Mouse (Mus musculus): ENCODE data around the gene Iapp. TPM values are rescaled to one million over a fixed set of nuclear protein-coding genes. Genes with fewer than 3 reads are reported as not detected.
"Not testable (repeated sequence)": the region's sequence is repeated elsewhere in the genome, so short reads cannot be mapped to it uniquely, and the experiment has no call there.

Gene Iapp
- polyA plus RNA-seq, 1 experiment, result not detected

DNA sequence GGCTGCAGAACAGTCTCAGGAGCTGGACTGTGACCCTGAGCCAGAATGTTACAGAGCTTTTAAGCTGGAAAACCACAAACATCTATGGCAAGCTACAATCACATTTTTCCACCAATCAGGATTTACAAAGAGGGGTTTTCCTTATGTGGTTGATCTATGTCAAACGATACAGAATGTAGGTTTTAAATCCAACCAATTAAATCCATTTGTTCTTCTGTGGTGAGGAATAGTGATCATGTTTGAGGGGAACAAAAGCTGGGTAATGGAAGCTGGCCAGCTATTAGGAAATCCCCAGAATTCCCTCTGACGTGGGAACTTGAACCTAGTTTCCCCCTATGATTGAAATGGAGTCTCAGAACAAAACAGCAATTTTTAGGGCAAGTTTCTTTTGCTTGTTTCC lies 40.7 kb downstream of the Iapp start:
- Histone ChIP-seq H3K4me1 (ENCODE audit: control insufficient read depth, insufficient read depth, low read length) (no peaks in the 10 kb centered on the region), H3K4me3 (ENCODE audit: insufficient read depth, low read length) (no peak overlapping the region), H3K27ac (ENCODE audit: insufficient read depth, low read length) (no peak overlapping the region)
- TF ChIP-seq POLR2A (IDR thresholded peaks at IDR 0.05; ENCODE audit: extremely low read depth, insufficient read depth, low read length), result no peak
- no peak for TF ChIP-seq CTCF (IDR thresholded peaks at IDR 0.05; ENCODE audit: extremely low read depth, insufficient read depth, low read length)

DNA sequence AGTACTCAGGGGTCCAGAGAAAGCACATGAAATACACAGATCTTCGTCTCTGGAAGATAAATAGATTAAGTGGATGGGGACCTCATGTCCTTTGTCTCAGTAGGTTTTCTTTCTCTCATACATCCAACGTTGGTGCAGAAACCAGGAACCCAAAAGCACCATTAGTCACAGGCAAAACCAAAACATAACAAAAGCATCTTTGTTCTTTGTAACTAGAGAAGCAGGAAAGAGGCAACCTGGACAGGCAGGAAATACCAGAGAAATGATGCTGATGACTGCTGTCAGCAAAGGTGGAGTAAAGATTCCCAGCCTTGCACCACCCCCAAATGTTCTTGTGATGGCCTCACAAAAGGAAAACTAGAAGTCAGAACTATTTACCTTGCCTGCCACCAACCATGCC lies 41.4 kb downstream of the Iapp start:
- no peaks in the 10 kb centered on the region for H3K4me1 ChIP-seq (ENCODE audit: control insufficient read depth, insufficient read depth, low read length)
- H3K27ac ChIP-seq (ENCODE audit: insufficient read depth, low read length), result no peak overlapping the region
- H3K4me3 ChIP-seq (ENCODE audit: insufficient read depth, low read length), result no peak overlapping the region
- no peak for TF ChIP-seq POLR2A (IDR thresholded peaks at IDR 0.05; ENCODE audit: extremely low read depth, insufficient read depth, low read length)
- no peak for TF ChIP-seq CTCF (IDR thresholded peaks at IDR 0.05; ENCODE audit: extremely low read depth, insufficient read depth, low read length)

- 0 out of 2 replicates have a peak, but pooled peaks cover 1% of the 10 kb centered on the region for H3K4me1 ChIP-seq (ENCODE audit: control insufficient read depth, insufficient read depth, low read length)
- peak; percentile 56 for TF ChIP-seq CTCF (IDR thresholded peaks at IDR 0.05; ENCODE audit: extremely low read depth, insufficient read depth, low read length)
- TF ChIP-seq POLR2A (IDR thresholded peaks at IDR 0.05; ENCODE audit: extremely low read depth, insufficient read depth, low read length), result no peak
- no peak overlapping the region for H3K27ac ChIP-seq (ENCODE audit: insufficient read depth, low read length)
- H3K4me3 ChIP-seq (ENCODE audit: insufficient read depth, low read length), result no peak overlapping the region
Measured at GRCm38 (mm10) chr6:142343561-142343960, 45.3 kb downstream of the Iapp start.

GRCm38 (mm10) chr6:142345440-142346038 lies 47.3 kb downstream of the Iapp start, which contains the start of gene Pyroxd1:
Gene Pyroxd1 (plus strand): TSS chr6:142345654.
- 0 out of 2 replicates have a peak, but pooled peaks cover 1% of the 10 kb centered on the region for H3K4me1 ChIP-seq (ENCODE audit: control insufficient read depth, insufficient read depth, low read length)
- TF ChIP-seq POLR2A (IDR thresholded peaks at IDR 0.05; ENCODE audit: extremely low read depth, insufficient read depth, low read length), result peak; percentile 46; the same call in 1 of the 2 replicates
- TF ChIP-seq CTCF (IDR thresholded peaks at IDR 0.05; ENCODE audit: extremely low read depth, insufficient read depth, low read length), result no peak
- peak within 1 kb of the TSS; percentile 84 for H3K27ac ChIP-seq (ENCODE audit: insufficient read depth, low read length)
- H3K4me3 ChIP-seq (ENCODE audit: insufficient read depth, low read length), result peak within 1 kb of the TSS; percentile 67

DNA sequence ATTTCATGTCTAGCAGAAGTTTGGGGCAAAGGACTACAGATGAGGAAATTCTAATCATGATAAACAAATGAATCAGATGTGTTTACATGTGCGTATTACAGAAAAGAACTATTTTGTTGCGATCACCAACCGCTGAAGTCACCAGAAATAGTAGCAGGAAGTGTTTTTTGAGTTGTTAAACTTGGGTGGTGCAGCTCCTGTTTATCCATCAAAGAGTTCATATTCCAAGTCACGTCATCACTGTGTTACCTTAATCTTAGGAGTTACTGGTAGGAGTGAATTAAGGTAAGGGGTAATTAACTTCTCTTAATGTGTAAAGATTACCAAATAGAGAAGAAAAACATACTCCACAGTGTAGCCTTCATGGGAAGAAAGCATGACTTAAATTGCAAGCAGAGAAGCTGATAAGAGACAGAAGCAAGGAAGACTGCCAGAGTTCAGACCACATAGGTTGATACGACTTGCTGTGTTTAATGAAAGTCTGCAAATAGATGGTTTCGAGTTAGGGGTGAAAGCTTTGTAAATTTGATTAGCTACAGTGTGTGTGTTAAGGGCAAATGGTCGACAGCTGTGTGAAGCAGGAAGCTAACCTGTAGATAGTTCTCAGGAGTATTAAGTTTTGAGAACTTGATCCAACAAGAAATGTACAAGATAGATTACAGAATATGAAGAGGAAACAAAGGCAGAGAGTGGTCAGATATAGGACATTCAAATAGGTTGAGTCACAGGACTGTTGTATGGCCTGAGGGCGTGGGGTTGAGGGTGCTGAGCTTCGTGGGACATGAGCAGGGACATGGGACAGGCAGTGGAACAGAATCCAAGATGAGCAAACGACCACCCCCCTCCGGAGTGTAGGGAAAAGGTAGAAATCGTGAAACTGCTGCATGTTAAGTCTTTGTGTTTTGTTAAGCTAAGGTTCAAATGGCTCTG lies 48.2 kb downstream of the Iapp start:
- Histone ChIP-seq H3K27ac (ENCODE audit: insufficient read depth, low read length) (no peak overlapping the region), H3K4me3 (ENCODE audit: insufficient read depth, low read length) (peak overlapping the region; percentile 67), H3K4me1 (ENCODE audit: control insufficient read depth, insufficient read depth, low read length) (0 out of 2 replicates have a peak, but pooled peaks cover 1% of the 10 kb centered on the region)
- TF ChIP-seq CTCF (IDR thresholded peaks at IDR 0.05; ENCODE audit: extremely low read depth, insufficient read depth, low read length) (no peak), POLR2A (IDR thresholded peaks at IDR 0.05; ENCODE audit: extremely low read depth, insufficient read depth, low read length) (no peak)

- Histone ChIP-seq H3K4me1 (ENCODE audit: control insufficient read depth, insufficient read depth, low read length) (0 out of 2 replicates have a peak, but pooled peaks cover 1% of the 10 kb centered on the region), H3K27ac (ENCODE audit: insufficient read depth, low read length) (no peak overlapping the region), H3K4me3 (ENCODE audit: insufficient read depth, low read length) (no peak overlapping the region)
- TF ChIP-seq CTCF (IDR thresholded peaks at IDR 0.05; ENCODE audit: extremely low read depth, insufficient read depth, low read length), result no peak
- no peak for TF ChIP-seq POLR2A (IDR thresholded peaks at IDR 0.05; ENCODE audit: extremely low read depth, insufficient read depth, low read length)
Measured at GRCm38 (mm10) chr6:142347431-142348385, 49.5 kb downstream of the Iapp start.

DNA sequence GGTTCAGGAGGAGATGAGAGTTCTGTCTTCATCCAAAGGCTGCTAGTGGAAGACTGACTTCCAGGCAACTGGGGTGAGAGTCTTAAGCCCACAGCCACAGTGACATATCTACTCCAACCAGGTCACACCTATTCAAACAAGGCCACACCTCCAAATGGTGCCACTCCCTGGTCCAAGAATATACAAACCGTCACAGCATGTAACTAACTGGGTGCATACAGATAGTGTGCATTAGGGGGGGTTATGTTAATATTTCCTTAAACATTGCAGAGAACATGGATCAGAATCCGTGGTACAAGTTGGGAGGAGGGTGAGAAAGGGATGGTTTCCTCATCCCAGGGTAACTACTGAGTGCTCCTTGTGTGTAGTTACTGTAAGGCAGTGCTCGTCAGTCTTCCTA lies 53.9 kb downstream of the Iapp start:
- not testable (repeated sequence) for H3K4me3 ChIP-seq (ENCODE audit: insufficient read depth, low read length); H3K27ac ChIP-seq (ENCODE audit: insufficient read depth, low read length); H3K4me1 ChIP-seq (ENCODE audit: control insufficient read depth, insufficient read depth, low read length)

Other genes with a start within 250 kb of the Iapp start
- gene Slco1a6, start 89.9 kb upstream of the Iapp start, polyA plus RNA-seq (2012; rRNA removed), result not detected in 2 replicates
- gene Slco1a5, start 24.6 kb downstream of the Iapp start, polyA plus RNA-seq (2012; rRNA removed), result 0.04 and 0.21 TPM in 2 replicates
- gene Pyroxd1, start 47.2 kb downstream of the Iapp start, polyA plus RNA-seq (2012; rRNA removed), result 12.0 and 13.0 TPM in 2 replicates
- 13.0 and 15.3 TPM in 2 replicates for gene Recql, start 88.7 kb downstream of the Iapp start, polyA plus RNA-seq (2012; rRNA removed)
- 25.3 and 25.5 TPM in 2 replicates for gene Golt1b, start 88.8 kb downstream of the Iapp start, polyA plus RNA-seq (2012; rRNA removed)
- gene Spx, start 115.0 kb downstream of the Iapp start, polyA plus RNA-seq (2012; rRNA removed), result 9.1 and 9.5 TPM in 2 replicates
- gene Gys2, start 174.7 kb downstream of the Iapp start, polyA plus RNA-seq (2012; rRNA removed), result 0.13 TPM in 1 of 2 replicates, not detected in the other
- gene Ldhb, start 209.5 kb downstream of the Iapp start, polyA plus RNA-seq (2012; rRNA removed), result 1,109 and 1,198 TPM in 2 replicates

Data from cortical plate, adult 2 months (tissue).